Mouse (Mus musculus) CD4-positive, CD25-positive, alpha-beta regulatory T cell, adult 4 months (primary cell): ENCODE data around the gene Prdm16. TPM values are rescaled to one million over a fixed set of nuclear protein-coding genes. Genes with fewer than 3 reads are reported as not detected.

ENCODE experiments used
- ATAC-seq: one replicate; pipeline ENCODE4 v1.8.0; 2017
- polyA plus RNA-seq, 2 experiments: library from polyadenylated mRNA; unstranded; fragments of 100-300 nt; shearing (Covaris generic); gene quantifications; one replicate each; pipeline ENCODE4 v1.2.1; 2017

Gene Prdm16
- polyA plus RNA-seq, 2 experiments from 2014 or later: 2.2 to 2.7 TPM

DNA sequence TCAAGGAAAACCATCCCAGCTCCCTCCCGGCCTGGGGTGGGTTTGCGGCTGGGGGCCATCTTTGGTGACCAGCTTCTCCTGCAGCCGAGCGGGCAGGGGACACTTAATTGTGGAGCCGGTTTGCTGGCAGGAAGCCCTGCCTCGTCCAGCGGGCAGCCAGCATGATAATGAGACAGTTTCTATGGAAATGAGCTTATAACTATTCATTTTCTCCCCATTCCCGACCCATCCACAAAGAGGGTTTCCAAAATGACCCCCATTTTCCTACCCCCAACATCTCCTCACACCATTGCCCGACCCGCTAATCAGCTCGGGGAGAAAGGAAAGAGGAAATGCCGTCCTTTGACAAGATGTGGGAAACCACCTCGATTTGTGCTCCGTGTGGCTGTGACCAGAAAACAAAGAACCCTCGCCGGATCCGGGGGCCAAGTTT is 86.7 kb downstream of the Prdm16 start:
- no peak for ATAC-seq

DNA sequence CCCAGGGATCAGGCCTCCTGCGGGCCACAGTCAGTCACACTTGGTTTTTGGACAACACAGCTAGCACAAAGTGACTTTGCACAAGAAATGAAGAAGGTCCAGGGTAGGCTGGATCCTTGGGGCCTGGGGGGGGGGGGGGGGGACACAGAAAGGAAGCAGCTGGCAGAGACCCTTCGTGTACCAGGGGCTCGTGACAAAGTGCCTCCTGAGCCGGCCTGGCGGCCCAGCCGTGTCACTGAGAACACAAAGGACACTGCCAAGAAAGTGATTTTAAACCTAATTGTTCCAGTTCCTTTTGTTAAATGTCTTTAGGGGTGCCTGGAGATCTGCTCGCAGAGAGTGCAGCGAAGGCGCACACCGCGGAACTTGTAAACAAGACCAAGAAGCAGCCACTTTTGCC is 87.2 kb downstream of the Prdm16 start:
- no peak for ATAC-seq

DNA sequence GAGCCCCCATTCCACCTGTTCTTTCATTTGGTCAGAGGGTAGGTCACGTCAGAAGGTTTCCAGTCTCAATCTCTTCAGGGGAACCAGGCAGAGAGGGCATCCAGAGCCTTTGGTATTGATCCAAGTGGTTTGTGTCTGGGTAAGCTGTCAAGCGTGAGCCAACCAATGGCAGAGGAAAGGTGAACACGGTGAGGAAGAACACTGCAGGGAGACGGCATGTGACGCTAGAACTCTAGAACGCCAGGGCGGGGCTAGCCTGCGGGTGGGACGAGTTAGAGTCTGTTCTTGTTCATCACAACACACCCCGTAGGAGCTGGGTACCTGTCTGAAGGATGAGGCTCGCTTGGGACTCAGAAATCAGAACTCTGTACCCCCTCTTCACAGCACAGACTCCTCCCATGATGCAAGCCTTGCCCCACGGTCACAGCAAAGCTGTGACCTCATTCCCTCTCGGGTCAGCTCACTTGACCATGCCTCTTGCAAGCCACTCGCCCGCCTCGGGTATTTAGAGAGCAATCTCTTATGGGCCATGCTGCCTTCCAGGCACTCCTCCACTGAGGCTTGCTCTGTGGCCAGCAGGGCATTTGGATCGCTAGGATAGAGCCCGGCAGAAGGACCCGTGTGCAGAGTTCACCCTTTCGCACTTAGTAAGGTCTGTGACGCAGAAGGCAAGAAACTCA is 89.4 kb downstream of the Prdm16 start:
- no peak for ATAC-seq

DNA sequence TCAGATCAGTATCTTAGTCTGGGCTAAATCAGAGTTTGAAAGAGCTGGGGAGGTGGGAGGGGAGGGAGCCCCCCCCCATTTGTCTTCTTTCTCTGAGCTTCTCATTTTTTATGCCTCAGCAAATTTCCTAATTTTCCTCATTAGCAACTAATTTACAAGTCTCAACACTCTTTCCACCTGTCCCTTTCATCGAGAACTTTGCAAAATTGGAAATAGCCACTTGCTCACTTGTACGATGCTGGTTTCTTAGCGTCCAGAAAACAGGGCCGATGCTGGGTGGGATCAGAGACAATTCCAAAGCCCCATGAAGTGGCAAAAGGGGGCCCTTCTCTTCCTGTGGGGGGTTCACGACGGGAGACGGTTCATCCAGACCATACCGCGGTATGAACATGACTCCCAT is 91.4 kb downstream of the Prdm16 start:
- no peak for ATAC-seq

DNA sequence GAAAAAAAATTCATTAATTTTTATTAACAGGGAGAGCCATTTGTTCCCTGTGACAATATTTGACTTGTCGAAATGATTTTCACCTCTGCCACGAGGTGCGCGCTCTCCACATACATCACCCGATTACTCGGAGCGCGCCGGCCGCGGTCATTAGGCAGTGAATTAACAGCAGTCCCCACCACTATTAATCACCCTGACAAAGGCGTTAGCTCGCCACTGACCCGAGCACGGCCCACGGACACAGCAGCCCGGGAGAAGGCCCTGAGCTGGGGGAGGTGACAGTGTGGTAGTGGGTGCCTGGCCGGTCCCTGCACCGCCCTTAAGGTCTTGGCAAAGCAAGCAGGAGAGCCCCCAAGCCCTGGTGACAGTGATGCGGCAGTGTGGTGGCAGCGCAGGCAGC is 92.8 kb downstream of the Prdm16 start:
- no peak for ATAC-seq

DNA sequence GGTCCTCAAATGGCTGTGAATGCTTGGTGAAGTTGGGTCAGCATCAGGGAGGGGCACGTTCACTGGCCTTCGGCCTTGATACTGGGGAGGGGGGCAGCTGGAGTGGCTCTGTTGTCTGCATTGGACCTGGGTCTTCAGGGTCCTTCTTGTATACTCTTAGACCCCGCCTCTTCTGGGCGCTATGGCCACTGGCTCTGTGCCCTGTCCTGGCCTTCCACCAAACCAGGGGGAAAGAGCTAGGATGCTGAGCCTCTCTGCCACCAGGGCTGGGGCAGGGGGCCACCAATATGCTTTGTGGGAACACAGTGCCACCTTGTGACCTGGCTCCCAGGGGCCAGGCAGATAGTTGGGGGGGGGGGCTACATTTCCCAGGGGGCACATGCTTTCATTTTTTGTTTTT is 93.5 kb downstream of the Prdm16 start:
- ATAC-seq: no peak

DNA sequence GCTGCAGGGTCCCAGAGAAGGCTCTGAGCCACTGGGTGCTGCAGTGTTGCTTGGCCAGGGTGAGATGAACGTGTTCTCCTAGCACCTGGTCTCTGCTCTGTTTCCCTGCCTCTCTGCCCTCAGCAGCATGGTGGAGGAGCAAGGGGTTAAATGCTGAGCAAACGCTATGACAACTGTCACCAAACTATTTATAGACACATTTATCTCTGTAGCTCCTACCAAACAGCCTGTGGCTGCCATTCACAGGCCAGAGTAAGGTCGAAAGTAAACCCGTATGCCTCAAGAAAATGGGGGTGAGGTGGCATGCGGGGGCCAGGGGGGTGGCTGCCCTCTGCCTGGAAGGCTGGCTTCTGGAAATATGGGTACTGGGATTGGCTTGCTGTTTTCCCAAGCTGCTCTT is 94.1 kb downstream of the Prdm16 start:
- no peak for ATAC-seq

DNA sequence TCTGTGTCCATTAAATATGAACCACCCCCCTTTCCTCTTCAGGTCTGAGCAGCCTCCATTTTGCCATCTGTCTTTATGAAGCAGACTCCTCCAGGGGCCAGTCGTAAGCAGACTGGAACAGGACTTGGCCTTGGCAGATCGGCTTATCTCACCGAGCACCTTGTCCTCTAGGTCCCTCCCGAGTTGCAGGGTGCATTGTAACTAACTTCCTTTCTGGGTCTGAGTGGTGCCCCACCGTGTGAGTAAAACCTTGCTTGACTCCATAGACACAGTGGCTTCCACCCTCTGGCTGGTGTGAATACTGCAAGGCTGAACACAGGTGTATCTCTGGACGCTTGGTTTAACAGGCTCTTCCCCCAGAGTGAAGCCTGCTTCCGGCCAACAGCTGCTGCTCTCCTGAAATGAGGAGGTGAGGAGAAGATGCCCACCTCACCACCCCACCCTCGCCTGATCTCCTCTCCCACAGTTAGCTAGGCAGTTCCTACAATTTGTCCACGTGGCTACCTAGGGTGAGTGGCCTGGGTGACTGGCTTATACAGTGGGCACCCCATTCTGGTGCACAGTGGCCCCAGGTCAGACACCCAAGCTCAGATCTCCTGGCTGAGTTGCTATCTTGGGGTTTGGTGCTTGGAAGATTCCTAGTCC is 94.9 kb downstream of the Prdm16 start:
- no peak for ATAC-seq

DNA sequence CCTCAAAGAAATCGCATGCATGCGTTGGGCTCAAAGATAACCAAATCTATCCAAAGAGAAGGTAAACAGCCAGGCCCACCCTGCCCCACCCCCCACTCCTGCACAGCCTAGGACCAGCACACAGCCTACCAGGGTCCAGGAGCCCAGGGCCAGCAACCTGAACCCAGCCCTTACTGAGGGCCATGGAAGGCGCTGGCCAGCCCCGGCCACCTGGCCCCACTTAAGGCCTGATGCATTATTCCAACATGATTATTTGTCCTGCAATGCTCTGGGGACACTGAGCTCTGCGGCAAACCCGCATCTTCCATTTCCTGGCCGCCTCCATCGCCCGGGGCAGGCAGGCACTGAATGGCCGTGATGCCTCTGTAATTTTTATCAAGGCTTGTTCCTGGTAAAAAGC is 96.0 kb downstream of the Prdm16 start:
- ATAC-seq: no peak

DNA sequence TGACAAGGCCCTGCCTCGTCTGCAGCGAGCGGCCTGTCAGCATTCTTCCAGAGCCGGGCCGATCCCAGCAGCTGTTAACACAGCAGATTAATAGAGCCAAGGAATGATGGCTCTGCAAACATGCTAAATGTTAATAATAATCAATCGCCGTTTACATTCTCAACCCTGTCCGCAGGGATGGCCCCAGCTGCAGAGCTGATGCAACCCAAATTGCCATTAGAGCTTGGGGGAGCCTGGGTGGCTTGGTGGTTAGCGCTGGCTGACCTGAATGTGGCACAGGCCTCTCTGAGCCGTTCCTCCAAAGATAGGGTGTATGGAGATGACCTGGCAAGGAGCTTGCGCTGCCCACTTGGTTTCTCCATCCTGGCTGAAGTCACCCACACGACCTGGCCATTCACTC is 97.0 kb downstream of the Prdm16 start:
- no peak for ATAC-seq

DNA sequence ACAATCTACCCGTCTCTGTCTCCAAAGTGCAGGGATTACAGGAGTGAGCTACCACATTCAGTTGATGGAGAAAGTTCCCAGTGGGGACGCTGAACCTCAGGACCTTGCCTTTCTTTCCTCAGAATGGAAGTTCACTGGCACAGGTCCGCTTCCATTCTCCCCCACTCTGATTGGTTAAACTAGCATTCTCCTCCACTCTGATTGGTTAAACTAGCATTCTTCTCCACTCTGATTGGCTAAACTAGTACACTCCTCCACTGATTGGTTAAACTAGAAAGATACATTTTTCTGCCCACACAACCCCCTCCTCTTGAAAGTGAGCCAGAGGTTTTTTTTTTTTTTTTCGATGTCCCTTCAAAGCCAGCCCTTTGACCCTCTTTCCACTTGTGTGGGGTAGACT is 97.9 kb downstream of the Prdm16 start:
- no peak for ATAC-seq

DNA sequence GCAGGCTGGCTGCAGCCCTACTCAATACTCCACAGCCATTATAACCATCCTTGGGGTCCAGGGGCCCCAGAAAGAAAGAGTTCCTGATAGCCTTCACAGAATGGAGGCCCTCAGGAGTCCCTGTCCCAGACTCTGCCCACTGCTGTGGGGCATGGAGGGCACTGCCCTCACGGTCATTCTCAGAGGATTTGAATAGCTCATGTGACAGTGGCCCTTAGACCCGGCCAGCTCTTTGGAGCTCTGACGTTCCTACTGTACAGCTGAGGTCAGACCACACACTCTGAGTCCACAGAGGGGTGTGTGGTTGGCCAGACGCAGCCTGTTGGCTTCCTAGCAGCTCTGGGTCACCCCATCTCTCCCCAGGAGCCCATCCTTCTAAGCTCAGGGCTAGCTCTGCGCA is 100.6 kb downstream of the Prdm16 start:
- no peak for ATAC-seq

DNA sequence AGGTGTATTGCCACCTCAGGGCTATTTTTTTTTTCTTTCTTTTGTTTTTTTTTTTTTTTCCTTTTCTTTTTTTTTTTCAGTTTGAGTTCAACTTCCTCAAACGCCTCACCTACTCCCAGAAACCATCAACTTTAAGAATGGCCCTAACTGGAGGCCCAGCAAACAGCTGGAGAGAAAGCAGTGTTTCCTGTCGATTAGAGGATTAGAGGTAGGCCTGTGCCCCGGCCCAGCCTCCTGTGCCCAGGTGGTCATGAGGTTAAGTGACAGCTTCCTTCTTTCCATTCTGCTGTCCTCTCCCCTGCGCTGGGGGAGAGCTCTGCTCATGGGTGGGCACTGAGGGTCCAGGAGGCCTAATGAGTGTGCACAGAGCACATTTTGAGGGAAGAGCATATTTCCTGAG is 105.3 kb downstream of the Prdm16 start:
- no peak for ATAC-seq

DNA sequence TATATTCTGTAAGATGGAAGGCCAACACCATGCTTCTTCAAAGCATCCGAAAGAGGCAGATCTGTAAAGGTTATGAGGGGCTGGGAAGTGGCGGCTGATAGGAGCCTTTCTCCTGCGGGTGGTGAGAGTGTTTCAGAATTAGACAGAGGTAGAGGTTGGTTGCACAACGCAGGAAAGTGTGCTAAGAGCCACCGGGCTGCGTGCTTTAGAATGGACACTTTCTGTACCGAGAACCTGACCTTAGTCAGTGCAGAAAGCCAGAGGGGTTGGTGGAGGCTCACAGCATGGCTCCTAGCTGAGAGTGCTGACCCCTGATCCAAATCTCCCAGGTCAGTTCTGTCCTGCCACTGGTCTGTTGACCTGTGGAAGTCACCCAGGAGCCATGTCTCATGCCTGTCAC is 106.3 kb downstream of the Prdm16 start:
- no peak for ATAC-seq

DNA sequence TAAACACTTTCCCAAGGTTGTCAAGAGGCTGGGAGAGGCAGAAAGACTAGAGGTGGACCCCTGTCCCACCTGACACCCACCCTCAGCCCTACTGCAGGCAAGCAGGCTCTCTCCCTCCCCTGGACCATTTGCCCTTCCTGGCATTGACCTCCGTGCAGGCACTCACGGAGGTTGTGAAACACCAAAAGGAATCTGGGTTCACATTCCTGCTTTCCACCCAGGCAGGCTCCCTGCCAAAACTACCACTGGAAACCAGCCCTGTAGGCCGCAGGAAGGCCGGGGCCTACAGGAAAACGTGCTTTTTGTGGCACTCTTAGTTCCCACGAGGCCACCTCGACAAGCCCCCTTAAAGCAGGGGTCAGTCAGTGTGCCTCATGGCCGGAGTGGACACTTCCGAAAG is 109.2 kb downstream of the Prdm16 start:
- ATAC-seq: no peak

DNA sequence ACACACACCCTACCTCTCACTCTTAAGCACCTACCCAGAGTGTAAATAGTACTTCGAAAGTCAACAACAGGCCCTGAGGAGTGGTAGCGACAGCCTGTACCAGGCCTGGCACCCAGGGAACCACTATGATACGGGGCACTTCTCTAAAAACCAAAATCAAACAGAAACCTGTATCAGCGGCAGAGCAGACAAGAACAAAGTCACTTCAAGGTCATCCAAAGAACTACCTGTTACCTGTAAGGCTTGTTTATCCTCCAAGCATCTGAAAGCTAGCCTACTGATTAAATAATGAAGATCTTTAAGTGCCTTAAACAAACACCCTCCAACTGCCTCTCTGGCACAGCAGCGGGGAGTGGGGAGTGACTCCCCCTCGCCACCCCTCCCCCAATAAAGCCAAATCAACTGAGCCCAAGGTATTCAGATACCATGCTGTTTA is 110.3 kb downstream of the Prdm16 start:
- no peak for ATAC-seq

DNA sequence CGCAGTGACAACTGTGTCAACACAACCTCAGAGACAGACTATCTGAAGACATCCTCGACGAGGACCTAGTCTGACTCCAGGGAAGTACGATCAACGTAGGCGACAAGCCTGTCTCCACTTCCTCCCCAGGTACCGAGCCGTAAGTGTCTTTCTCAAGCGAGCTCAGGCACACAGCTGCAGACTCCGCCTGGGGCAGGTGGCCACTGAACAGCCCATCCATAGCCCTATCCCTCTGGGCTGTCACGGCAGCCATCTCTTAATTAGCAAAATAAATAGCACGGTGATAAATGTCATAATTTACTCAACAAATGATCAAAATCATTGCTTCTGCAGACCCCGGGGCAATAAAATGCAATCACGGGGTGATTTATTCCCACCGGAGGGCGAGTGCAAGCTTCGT is 112.8 kb downstream of the Prdm16 start:
- ATAC-seq: no peak

DNA sequence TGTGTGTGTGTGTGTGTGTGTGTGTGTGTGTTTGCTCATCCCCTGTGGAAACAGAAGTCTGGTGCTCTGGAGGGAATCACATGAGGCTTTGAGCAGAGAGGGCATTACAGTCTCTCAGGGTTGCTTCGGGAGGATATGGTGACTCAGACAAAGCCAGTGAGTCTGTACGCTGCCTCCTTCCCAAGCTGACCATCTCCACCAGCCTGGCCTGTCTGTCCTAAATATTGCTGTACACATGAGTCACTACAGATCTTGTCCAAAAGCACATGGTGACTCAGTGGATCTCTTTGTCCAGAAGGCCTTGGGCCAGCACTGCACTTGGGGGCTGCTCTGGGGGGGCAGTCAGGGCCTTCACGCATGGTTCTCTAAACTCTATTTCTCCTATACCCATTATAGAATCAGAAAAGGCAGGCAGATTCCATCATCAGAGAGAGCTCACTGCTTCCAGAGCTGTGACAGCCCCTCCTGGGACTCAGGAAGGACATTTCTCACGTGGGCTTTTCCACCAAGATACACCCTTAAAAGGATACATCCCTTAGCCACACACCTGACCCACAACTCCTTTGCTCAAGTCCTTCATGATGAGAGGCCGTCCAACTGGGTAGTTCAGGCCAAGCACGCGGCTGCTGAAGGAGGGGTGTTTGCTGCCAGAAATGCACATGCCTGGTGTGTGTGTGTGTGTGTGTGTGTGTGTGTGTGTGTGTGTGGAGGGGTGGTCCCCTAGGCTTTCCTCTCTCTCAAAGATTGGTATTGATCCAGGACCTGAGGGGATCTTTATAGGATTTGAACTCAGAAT is 114.6 kb downstream of the Prdm16 start:
- ATAC-seq: no peak

DNA sequence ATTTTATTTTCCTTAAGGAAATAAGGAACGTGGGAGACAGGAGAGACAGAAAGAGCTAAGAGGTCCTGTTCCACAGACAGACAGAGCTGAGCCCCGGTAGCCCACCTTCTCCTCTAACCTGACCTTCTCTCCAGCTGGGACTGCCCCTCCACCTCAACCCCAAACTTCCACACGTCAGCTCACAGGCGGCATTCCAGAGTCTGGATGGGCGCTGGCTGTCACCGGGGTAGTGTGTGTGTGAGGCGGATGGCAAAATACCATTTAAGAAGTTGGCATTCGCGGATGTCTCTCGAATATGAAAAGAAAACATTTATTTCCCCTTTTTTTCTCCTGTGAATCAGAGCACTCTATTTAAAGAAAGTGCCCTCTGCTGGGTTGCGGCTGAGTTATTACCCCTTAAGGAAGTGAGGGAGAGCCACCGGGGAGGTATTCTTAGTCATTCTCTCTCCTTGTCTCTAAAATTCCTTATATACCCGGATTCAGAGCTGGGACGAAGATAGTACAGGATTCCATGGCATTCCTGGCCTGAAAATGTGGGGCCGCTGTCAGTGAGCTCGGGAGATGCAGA is 117.1 kb downstream of the Prdm16 start:
- no peak for ATAC-seq

DNA sequence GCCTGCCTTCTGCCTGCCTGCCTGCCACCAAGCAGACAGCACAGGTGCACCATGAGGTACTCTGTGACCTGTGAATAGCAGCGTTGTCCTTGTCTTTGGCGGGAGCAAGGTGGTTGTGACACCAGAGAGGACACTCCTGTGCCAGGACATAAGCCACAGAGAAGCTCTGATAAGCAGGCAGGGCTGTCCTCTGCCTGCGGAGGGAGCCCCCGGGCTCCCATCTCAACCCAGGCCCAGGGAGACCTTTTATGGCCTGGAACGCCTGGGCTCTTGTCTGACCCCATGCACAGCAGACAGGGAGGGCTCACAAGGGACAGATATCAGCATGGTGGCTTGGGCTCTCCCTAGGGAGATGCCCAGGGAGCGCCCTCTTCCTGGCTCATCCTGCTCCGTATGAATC is 118.7 kb downstream of the Prdm16 start:
- ATAC-seq: no peak

DNA sequence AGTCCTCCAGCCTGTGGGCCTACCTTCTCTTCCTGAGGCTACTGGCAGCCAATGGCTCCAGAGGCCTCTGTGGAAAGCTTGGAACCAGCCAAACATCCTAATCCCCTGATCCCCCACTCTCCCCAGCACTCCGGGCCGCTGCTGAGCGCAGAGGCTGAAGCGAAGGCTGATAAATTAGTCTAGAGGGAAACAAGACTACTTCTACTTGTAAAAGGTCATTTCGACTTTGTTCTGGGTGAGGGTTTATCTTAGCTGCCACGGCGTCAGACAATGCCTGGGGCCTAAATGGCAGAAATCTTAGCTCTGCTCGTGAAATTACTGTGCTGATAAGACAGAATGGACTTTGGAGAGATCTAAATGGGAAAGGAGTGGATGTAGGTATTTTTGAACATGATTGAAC is 120.2 kb downstream of the Prdm16 start:
- no peak for ATAC-seq

DNA sequence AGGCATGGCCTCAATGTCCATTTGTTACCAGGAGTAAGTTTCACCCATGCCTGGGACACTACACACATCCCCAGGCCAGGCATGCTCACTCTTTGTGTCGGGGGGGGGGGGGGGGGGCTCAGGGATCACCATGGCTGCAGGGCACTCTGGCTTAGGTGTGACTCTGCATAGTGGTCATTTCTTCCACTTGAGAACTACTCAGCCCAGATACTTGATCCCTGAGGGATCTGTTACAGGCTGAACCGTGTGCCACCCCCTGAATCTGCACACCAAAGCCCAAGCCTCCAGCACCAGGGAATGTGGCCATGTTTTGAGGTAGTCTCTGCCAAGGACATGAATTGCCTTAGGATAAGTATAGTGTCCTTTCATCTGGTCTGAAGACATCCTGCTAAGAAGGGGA is 123.0 kb downstream of the Prdm16 start:
- ATAC-seq: no peak

DNA sequence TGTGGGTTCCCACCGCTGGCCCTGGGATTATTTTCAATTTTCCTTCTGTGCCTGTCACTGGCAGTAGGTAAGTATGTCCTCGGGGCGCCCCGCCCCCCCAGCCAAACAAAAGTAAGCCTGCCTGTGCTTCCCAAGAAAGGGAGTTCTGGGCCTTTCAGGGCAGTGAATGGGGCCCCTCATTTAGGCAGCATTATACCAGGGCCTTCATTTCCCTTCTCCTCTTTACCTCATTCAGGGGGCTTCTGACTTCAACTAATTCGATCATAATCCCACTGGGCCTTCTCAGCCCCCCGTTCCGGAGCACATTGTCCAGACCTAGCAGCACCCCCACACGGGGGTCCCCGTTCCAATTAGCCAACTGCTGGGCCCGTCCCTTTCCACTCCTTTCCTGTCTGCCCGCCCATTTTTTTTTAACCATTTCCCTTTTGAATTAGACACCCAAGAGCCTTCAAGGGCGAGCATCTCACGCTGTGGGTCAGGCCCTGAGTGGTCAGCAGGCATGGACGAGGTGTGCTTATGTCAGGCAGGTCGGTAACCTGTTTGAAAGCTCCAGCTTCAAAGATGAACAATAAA is 124.1 kb downstream of the Prdm16 start:
- ATAC-seq: no peak
